Comparison of ENCODE assay signal across 32 mouse cellular contexts in the genomic region with DNA sequence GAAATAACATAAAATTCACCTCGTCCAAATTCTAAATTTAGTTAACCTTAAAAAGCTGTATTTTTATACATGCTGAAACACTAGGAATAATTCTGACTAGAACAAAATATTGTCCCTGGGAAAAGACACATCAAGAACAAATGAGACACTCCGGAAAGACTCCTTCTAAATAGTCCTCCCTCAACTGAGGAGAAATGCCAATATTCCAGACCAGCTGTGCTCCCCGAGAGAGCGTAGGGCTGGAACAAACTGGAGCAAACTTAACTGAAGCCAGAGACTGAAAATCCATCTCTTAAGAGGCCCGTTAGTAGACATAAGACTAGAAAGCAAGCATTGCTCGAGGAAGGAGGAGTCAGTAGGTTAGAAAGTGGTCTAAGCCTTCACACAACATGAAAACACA. TPM values are rescaled to one million over a fixed set of nuclear protein-coding genes. Genes with fewer than 3 reads are reported as not detected.
DNase-seq lines count a peak whose midpoint lies in the region; ATAC-seq and TF ChIP-seq lines count a peak whose summit lies in the region.
"Had no signal": no experiment of that assay in that cellular context is flagged by ENCODE, and none has a peak within 500 bp of the region (broad histone marks: within the 10 kb centered on the region; RNA-seq: fewer than 3 reads in every experiment).

No protein-coding gene starts in this region.

- no peak overlapping the region for H3K4me3 ChIP-seq in embryonic facial prominence, embryonic 13.5 days
- no peak overlapping the region for H3K4me3 ChIP-seq in embryonic facial prominence, embryonic 10.5 days
- no peak overlapping the region for H3K4me3 ChIP-seq in layer of hippocampus, adult 2 months
- H3K4me3 ChIP-seq: erythroblast, embryonic 14.5 days; forebrain, embryonic 12.5 days; heart, embryonic 15.5 days had no signal

- no peaks in the 10 kb centered on the region for H3K27me3 ChIP-seq in embryonic facial prominence, embryonic 13.5 days
- H3K27me3 ChIP-seq in embryonic facial prominence, embryonic 10.5 days (replicated peaks; ENCODE audit: low read depth, poor library complexity, severe bottlenecking): no peaks in the 10 kb centered on the region
- H3K27me3 ChIP-seq: forebrain, embryonic 12.5 days; heart, embryonic 15.5 days had no signal

- no peak for TF ChIP-seq CTCF in layer of hippocampus, adult 2 months (conservative IDR thresholded peaks at IDR 0.05)

- no peaks in the 10 kb centered on the region for H3K9me3 ChIP-seq in embryonic facial prominence, embryonic 13.5 days
- no peaks in the 10 kb centered on the region for H3K9me3 ChIP-seq in embryonic facial prominence, embryonic 10.5 days
- H3K9me3 ChIP-seq: forebrain, embryonic 12.5 days; heart, embryonic 15.5 days had no signal

- H3K27ac ChIP-seq in embryonic facial prominence, embryonic 13.5 days: peak overlapping the region; percentile 24; the same call in 1 of the 2 replicates
- no peak overlapping the region for H3K27ac ChIP-seq in embryonic facial prominence, embryonic 10.5 days (replicated peaks)
- peak overlapping the region; percentile 85 for H3K27ac ChIP-seq in layer of hippocampus, adult 2 months
- H3K27ac ChIP-seq: forebrain, embryonic 12.5 days; heart, embryonic 15.5 days had no signal

- 71% methylated on average over 6 of the region's 6 CpGs for WGBS in embryonic facial prominence, embryonic 13.5 days
- WGBS in embryonic facial prominence, embryonic 10.5 days: 92% methylated on average over 6 of the region's 6 CpGs

- peaks cover 29% of the 10 kb centered on the region for H3K36me3 ChIP-seq in embryonic facial prominence, embryonic 13.5 days
- peaks cover 52% of the 10 kb centered on the region for H3K36me3 ChIP-seq in embryonic facial prominence, embryonic 10.5 days (replicated peaks)

- no peak for ATAC-seq in embryonic facial prominence, embryonic 13.5 days (ENCODE audit: insufficient number of reproducible peaks, insufficient read depth, low FRiP score, low TSS enrichment, low read depth)
- ATAC-seq: activated CD4-positive, CD25-positive, alpha-beta regulatory T cell, adult 4 months; intestine, postnatal 0 days; liver, postnatal 0 days; lung, postnatal 0 days had no signal

- no peak overlapping the region for H3K9ac ChIP-seq in embryonic facial prominence, embryonic 13.5 days
- H3K9ac ChIP-seq: forebrain, embryonic 12.5 days; heart, embryonic 15.5 days; liver, postnatal 0 days had no signal

- no peak overlapping the region for H3K4me2 ChIP-seq in embryonic facial prominence, embryonic 13.5 days
- H3K4me2 ChIP-seq: forebrain, embryonic 12.5 days; heart, embryonic 15.5 days; liver, embryonic 11.5 days; midbrain, embryonic 11.5 days had no signal

- DNase-seq in embryonic facial prominence, embryonic 10.5 days (ENCODE audit: low spot score): no peak
- peak; percentile 40 to 42 for DNase-seq in heart, adult 18-20 months
- DNase-seq in heart, postnatal 4 days: no peak
- peak in 1 of 2 experiments; percentile 57 for DNase-seq in layer of hippocampus, adult 2 months (ENCODE audit: low spot score in 2 of 2)
- no peak for DNase-seq in layer of hippocampus, postnatal 36 days
- DNase-seq in embryo, embryonic 10.5 days (ENCODE audit: low spot score): no peak
- DNase-seq: adrenal gland, adult 8-10 months; cerebellum, adult 8-10 months; cerebellum, postnatal 36 days; kidney, postnatal 4 days; layer of hippocampus, adult 9-11 months; liver, postnatal 0 days; right cerebral cortex, adult 18-20 months; right cerebral cortex, postnatal 4 days; thymus, adult 18-20 months; thymus, postnatal 36 days had no signal

- peaks cover 12% of the 10 kb centered on the region for H3K4me1 ChIP-seq in embryonic facial prominence, embryonic 13.5 days
- peaks cover 9% of the 10 kb centered on the region for H3K4me1 ChIP-seq in embryonic facial prominence, embryonic 10.5 days
- H3K4me1 ChIP-seq: heart, embryonic 15.5 days had no signal

RNA-seq across cellular contexts. Expression of a gene that starts 8.9 kb away (rescaled TPM):
- 33.7 and 36.7 TPM in 2 replicates for polyA plus RNA-seq in embryonic facial prominence, embryonic 13.5 days (2015; fragmentation: Nextera tagmentation; extraction: Ambion mirVana)
- 22.2 and 23.4 TPM in 2 replicates for polyA plus RNA-seq in embryonic facial prominence, embryonic 10.5 days (2016; fragmentation: Nextera tagmentation; extraction: Ambion mirVana)
- total RNA-seq in heart, adult 18-20 months (2021): 1 to 10 TPM; 5.6 to 6.1 TPM
- total RNA-seq in heart, postnatal 4 days (2021): 10 to 100 TPM; 10.9 to 11.4 TPM
- total RNA-seq in layer of hippocampus, adult 2 months (2021): 10 to 100 TPM; 23.1 to 24.8 TPM
- 10 to 100 TPM; 19.6 to 24.0 TPM for total RNA-seq in layer of hippocampus, postnatal 36 days (2021)

RNA-seq across cellular contexts. Expression of a gene that starts 15.9 kb away (rescaled TPM):
- polyA plus RNA-seq in embryonic facial prominence, embryonic 13.5 days (2015; fragmentation: Nextera tagmentation; extraction: Ambion mirVana): 154 and 157 TPM in 2 replicates
- polyA plus RNA-seq in embryonic facial prominence, embryonic 10.5 days (2016; fragmentation: Nextera tagmentation; extraction: Ambion mirVana): 191 and 193 TPM in 2 replicates
- total RNA-seq in heart, adult 18-20 months (2021): 10 to 100 TPM in 1 of 2 experiments, 1 to 10 TPM in 1; 8.8 to 10.6 TPM
- 10 to 100 TPM; 25.7 to 26.8 TPM for total RNA-seq in heart, postnatal 4 days (2021)
- 10 to 100 TPM; 18.2 to 18.3 TPM for total RNA-seq in layer of hippocampus, adult 2 months (2021)
- total RNA-seq in layer of hippocampus, postnatal 36 days (2021): 10 to 100 TPM; 20.4 to 20.8 TPM

RNA-seq across cellular contexts. Expression of a gene that starts 16.0 kb away (rescaled TPM):
- polyA plus RNA-seq in embryonic facial prominence, embryonic 13.5 days (2015; fragmentation: Nextera tagmentation; extraction: Ambion mirVana): 31.5 and 38.6 TPM in 2 replicates
- 63.0 and 68.7 TPM in 2 replicates for polyA plus RNA-seq in embryonic facial prominence, embryonic 10.5 days (2016; fragmentation: Nextera tagmentation; extraction: Ambion mirVana)
- under 1 TPM; 0.52 to 0.98 TPM for total RNA-seq in heart, adult 18-20 months (2021)
- total RNA-seq in heart, postnatal 4 days (2021): 10 to 100 TPM; 42.0 to 48.9 TPM
- total RNA-seq in layer of hippocampus, adult 2 months (2021): 1 to 10 TPM; 1.8 to 3.5 TPM
- 1 to 10 TPM; 1.6 to 2.2 TPM for total RNA-seq in layer of hippocampus, postnatal 36 days (2021)

RNA-seq across cellular contexts. Expression of a gene that starts 28.5 kb away (rescaled TPM):
- polyA plus RNA-seq in embryonic facial prominence, embryonic 13.5 days (2015; fragmentation: Nextera tagmentation; extraction: Ambion mirVana): 0.39 and 1.5 TPM in 2 replicates
- 0.18 and 0.55 TPM in 2 replicates for polyA plus RNA-seq in embryonic facial prominence, embryonic 10.5 days (2016; fragmentation: Nextera tagmentation; extraction: Ambion mirVana)
- total RNA-seq in heart, adult 18-20 months (2021): not detected
- total RNA-seq in heart, postnatal 4 days (2021): not detected
- 1 to 10 TPM; 1.3 to 1.5 TPM for total RNA-seq in layer of hippocampus, adult 2 months (2021)
- total RNA-seq in layer of hippocampus, postnatal 36 days (2021): 1 to 10 TPM in 1 of 2 experiments, under 1 TPM in 1; 0.68 to 1.5 TPM
- total RNA-seq: adrenal gland, adult 8-10 months; granulocyte monocyte progenitor cell, adult 5-6 weeks had no signal
- polyA plus RNA-seq: activated CD4-positive, CD25-positive, alpha-beta regulatory T cell, adult 4 months; intestine, postnatal 0 days; liver, embryonic 11.5 days; liver, postnatal 0 days had no signal

RNA-seq across cellular contexts. Expression of a gene that starts 28.5 kb away (rescaled TPM):
- polyA plus RNA-seq in embryonic facial prominence, embryonic 13.5 days (2015; fragmentation: Nextera tagmentation; extraction: Ambion mirVana): not detected in 2 replicates
- polyA plus RNA-seq in embryonic facial prominence, embryonic 10.5 days (2016; fragmentation: Nextera tagmentation; extraction: Ambion mirVana): not detected in 2 replicates
- total RNA-seq in heart, adult 18-20 months (2021): not detected
- total RNA-seq in heart, postnatal 4 days (2021): not detected
- not detected for total RNA-seq in layer of hippocampus, adult 2 months (2021)
- total RNA-seq in layer of hippocampus, postnatal 36 days (2021): not detected
- total RNA-seq: adrenal gland, adult 8-10 months; granulocyte monocyte progenitor cell, adult 5-6 weeks; midbrain, postnatal 0 days had no signal
- polyA plus RNA-seq: activated CD4-positive, CD25-positive, alpha-beta regulatory T cell, adult 4 months; erythroblast, embryonic 14.5 days; forebrain, embryonic 12.5 days; heart, embryonic 15.5 days; hindbrain, embryonic 11.5 days; intestine, postnatal 0 days; kidney, embryonic 14.5 days; limb, embryonic 11.5 days; liver, embryonic 11.5 days; liver, postnatal 0 days; lung, postnatal 0 days; midbrain, embryonic 11.5 days; midbrain, postnatal 0 days; neural tube, embryonic 14.5 days; stomach, embryonic 14.5 days had no signal

Comparison
In these comparisons a context has a peak if more than half of its experiments do, and no peak if none do; other contexts are left out.
1. DNase-seq: peak in heart, adult 18-20 months (2 of 2); none in embryonic facial prominence, embryonic 10.5 days (single experiment), heart, postnatal 4 days (single experiment), layer of hippocampus, postnatal 36 days (0 of 2) and embryo, embryonic 10.5 days (single experiment).
2. RNA of a gene that starts 16.0 kb away (total RNA-seq): 42.0 to 48.9 TPM in heart, postnatal 4 days; 1.8 to 3.5 TPM in layer of hippocampus, adult 2 months, 1.6 to 2.2 TPM in layer of hippocampus, postnatal 36 days and 0.52 to 0.98 TPM in heart, adult 18-20 months; every median in the first group is over 4 times any median in the second.